Mouse (Mus musculus) liver, embryonic 14.5 days (tissue): ENCODE measurements around the gene Scamp4.

Experiments
- CTCF ChIP-seq: IDR thresholded peaks from 2 replicates; pipeline ENCODE4 v1.5.1; 2016; ENCODE audit warnings: antibody characterized with exemption, low read depth, control low read depth
- EP300 ChIP-seq: IDR thresholded peaks from 2 replicates; pipeline ENCODE4 v1.6.1; 2016; ENCODE audit warnings: antibody characterized with exemption, low read depth

- no peak for TF ChIP-seq EP300
- TF ChIP-seq CTCF = no peak
These were observed 17.0 kb downstream of the Scamp4 start for GRCm38 (mm10) chr10:80619465-80620244.
